Mouse (Mus musculus) layer of hippocampus, adult 11-12 months (tissue): ENCODE results near the gene Cc2d1a.

ENCODE experiments used
- DNase-seq: peaks from one replicate; pipeline ENCODE4 v3.0.0; 2022; ENCODE audit warnings: low spot score

Cc2d1a gene

GRCm38 (mm10) chr8:84147769-84148530 lies at the start of gene Cc2d1a, which contains the start of gene 4930432K21Rik:
Gene Cc2d1a, minus strand, starts transcription at chr8:84147936.
Gene 4930432K21Rik, plus strand, starts transcription at chr8:84148025.
- DNase-seq: peak; percentile 94

DNA sequence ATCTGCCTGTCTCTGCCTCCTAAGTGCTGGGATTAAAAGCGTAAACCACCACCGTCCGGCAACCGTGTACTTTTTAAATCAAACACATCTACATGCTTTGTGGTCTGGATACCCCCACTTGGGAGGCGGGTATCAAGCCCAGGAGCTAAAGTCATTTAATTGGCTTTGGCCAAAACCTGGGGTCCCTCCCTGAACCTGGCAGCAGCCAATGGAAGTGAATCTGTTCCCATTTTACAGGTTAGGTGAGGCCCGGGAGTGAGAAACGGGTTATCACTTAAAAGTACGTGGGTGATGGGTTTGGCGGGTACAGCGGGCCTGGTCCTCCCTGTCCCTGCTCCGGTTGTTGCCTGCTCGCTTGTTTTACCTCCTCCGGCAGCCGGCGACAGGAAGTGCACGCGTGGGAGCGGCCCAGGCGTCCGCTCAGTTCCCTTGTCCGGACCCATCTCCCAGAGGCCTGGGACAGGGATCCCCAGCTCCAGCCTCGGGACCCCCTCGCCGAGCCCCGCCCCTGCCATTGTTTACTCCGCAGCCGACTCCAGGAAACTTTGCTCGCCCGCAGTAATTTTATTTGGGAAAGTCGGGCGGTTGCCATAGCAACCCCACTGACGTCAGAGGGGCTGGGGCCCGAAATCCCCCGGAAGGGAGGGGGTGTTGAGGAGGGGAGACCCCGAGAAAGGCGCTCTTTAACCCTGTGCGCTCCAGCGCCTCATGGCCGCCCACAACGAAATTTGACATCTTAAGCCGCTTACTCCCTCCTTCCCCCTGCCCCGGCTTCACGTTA lies 49.6 kb upstream of the Cc2d1a start:
- peak; percentile 70 for DNase-seq

GRCm38 (mm10) chr8:84194224-84194743 lies 46.5 kb upstream of the Cc2d1a start:
- DNase-seq: no peak

DNA sequence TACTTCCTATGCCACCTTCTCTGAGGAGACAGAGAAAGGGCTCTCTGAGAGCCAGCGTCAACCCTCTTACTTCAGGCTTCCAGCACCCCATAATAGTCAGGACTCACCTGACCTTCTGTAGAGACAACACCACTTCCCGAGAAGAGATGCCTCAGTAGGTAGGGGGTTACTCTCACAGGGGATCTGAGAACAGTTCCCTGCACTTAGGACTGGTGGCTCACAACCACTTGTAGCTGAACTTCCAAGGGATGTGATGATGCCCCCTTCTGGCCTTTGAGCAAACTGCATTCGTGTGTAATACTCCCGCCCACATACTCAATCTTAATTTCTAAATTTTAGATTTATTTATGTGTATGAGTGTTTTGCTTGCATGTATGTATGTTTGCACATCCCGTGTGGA lies 45.8 kb upstream of the Cc2d1a start:
- no peak for DNase-seq

DNA sequence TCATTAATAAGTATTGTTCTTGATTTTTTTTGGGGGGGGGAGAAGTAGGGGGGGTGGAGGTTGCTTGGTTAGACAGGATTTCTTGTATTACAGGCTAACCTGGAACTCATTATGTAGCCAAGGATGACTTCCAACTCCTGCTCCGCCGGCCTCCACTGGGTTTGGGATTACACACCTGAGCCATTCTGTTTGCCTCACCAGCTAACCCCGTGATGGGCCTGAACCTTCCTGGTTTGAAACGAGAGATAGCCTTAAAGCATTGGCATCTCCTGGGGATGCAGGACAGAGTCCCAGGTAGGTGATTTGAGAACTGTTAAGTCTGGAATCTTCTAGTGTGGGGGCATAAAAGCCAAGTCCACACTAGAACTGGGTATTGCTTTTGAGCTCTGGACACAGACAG lies 45.4 kb upstream of the Cc2d1a start:
- DNase-seq: no peak

DNA sequence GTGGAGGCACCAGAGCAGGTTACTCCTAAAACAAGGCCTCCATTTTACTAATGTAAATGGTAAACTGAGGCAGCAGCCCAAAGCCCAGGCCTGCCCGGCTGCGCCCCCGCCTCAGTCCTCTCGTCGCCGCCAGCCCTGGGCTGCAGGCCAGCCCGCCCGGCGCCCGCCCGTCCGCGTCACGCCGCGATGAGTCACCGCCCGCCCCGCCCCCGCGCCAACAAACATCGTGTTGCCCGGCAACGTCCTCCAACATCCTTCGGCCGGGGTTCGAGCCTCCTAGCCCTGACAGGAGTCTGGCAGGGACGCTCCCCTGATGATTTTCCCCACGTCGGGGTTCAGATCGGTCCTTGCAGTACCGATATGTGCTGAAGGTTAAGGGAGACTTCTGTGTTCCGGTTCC lies 44.8 kb upstream of the Cc2d1a start:
- DNase-seq: peak; percentile 73

DNA sequence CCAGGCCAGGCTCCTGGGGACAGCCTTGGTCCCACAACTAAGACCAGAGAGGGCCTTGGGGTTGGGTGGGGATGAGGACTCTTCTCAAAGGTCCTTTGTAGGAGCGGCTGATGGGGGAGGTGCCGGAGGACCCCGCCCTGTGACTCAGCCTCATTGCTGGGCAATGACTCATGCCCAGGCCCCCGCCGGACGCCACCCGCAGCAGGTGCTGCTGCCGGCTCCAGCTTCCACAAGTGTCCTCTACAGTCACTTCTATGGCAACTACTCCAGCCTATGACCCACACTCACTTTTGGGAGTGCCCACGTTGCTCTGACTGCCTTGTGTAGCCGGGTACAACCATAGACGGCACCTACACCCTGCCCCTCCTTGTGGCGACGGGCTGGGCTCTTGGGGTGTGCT lies 44.3 kb upstream of the Cc2d1a start:
- DNase-seq: peak; percentile 56

DNA sequence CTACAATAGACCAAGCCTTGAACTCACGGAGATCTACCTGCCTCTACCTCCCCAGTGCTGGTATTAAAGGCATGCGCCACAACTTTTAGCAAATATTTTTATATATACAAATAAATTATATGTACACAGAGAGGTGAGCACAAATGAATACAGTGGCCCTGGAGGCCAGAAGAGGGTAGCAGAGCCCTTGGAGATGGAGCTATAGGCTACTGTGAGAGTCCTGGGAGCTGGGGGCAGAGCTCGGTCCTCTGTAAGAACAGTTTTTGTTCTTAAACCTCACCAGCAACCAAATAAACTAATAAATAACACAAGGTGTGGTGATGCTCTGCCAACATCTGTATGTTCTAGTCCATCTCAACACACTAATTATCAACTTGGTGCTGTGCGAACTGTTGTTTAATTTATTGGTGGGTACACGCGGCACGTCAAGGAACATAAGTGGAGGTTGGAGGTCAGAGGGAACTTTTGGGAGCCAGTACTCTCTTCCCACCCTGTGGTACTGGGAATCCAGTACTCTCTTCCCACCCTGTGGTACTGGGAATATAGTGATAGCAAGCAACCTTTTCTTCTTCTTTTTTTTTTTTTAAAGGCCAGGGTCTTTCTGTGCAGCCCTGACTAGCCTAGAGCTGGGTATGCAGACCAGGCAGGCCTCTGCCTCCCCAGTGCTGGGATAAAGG lies 42.6 kb upstream of the Cc2d1a start:
- no peak for DNase-seq

GRCm38 (mm10) chr8:84189603-84190002 lies 41.9 kb upstream of the Cc2d1a start:
- DNase-seq: no peak

DNA sequence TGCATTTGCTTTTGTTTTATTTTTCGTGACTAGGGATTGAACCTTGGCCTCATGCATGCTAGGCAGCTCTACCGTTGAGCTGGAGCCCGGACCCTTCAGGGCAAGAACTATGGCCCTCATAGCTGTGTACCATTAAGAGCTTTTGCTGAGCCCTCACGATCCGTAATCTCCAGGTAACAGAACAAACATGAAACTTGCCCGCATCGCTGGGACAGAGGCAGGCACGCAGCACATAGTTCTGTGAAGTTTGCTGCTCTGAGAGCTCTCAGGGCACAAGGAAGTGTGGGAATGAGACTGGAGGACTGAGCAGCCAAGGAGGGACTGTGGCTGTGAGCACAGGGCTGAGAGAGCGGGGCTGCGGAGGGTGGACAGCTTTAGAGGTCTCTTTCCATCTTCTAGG lies 40.9 kb upstream of the Cc2d1a start:
- DNase-seq: no peak

GRCm38 (mm10) chr8:84187065-84187755 lies 39.5 kb upstream of the Cc2d1a start:
- peak; percentile 63 for DNase-seq

GRCm38 (mm10) chr8:84186547-84186946 lies 38.8 kb upstream of the Cc2d1a start:
- peak; percentile 84 for DNase-seq

- DNase-seq: no peak
Observed at GRCm38 (mm10) chr8:84185117-84185516, 37.4 kb upstream of the Cc2d1a start, which contains the start of gene Nanos3. Gene Nanos3, minus strand, starts transcription at chr8:84185217.

GRCm38 (mm10) chr8:84184085-84185043 lies 36.6 kb upstream of the Cc2d1a start:
- no peak for DNase-seq

GRCm38 (mm10) chr8:84183261-84184084 lies 35.7 kb upstream of the Cc2d1a start:
- DNase-seq: no peak

- DNase-seq: no peak
Observed at GRCm38 (mm10) chr8:84182833-84183232, 35.1 kb upstream of the Cc2d1a start.

DNA sequence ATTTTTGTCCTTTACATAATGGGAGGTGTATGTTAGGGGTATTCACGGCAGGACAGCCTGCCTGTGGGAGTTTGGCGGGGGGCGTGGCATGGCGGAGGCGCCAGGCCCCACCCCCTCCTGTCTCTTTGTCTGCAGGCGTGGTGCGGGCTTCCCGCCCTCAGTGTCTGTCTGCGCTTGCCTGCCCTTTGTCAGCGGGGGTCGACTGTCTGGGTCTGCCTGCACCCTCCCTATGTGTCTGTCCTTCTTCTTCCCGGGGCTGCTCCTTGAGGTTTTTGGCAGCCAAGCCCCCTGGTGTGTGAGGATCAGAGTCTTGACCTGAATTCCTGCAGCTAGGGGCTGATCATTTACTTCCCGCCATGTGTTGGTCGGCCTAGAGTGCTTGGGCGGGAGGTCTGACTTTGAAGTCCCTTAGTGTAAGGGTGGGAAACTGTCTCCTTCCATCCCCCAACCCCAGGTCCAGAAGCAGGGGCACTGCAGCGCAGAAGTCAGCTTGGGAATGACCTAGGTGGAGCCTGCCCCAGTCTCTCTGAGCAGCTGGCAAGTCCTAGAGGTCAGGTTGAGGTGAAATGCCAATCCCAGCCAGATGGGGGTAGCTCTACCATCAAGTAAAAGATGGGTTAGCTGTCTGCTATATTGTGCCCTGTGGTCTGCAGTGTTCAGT lies 32.9 kb upstream of the Cc2d1a start:
- DNase-seq: no peak

DNA sequence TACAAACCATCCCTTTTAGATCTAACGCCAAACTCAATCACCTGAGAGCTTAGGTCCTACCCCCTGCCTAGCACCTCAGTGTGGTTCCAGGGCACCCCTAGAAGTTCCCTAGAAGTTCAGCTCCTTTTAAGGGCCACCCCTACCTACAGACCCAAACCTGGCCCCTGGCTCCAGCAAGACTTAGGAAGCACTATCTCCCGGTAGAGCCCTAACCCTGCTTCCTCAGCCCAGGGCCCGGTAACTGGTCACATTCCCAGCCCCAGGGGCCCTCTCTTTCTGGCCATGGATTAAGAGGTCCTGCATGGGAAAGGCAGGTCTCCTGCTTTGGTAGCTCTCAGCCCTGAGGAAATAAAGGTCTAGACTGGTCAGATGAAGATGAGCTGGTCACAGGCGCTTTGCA lies 32.2 kb upstream of the Cc2d1a start:
- DNase-seq: no peak

- DNase-seq: no peak
Observed at GRCm38 (mm10) chr8:84178592-84178991, 30.9 kb upstream of the Cc2d1a start.
